Comparison of ENCODE assay signal across 28 mouse cellular contexts in the genomic region with DNA sequence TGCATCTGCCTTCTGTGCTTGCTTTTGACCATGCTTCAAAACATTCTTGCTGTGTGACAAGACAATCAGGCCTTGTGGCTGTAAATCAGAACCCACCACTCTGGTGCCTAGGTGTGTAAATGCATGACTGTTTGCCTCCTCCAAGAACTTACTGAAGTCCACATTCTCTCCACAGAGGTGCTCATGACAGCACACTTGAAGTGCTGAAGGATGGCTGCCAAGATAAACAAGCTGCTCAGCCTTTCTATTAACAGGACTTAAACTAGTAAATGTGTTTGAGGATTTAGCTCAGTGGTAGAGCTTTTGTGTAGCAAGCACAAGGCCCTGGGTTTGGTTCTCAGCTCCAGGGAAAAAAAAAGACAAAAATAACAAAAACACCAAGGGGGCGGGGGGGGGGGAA. TPM values are rescaled to one million over a fixed set of nuclear protein-coding genes. Genes with fewer than 3 reads are reported as not detected.
DNase-seq lines count a peak whose midpoint lies in the region; ATAC-seq and TF ChIP-seq lines count a peak whose summit lies in the region.
"Had no signal": no experiment of that assay in that cellular context is flagged by ENCODE, and none has a peak within 500 bp of the region (broad histone marks: within the 10 kb centered on the region; RNA-seq: fewer than 3 reads in every experiment).

No protein-coding gene starts in this region.

- H3K36me3 ChIP-seq in kidney, postnatal 0 days (ENCODE audit: insufficient read depth, low read length), result no peaks in the 10 kb centered on the region
- no peaks in the 10 kb centered on the region for H3K36me3 ChIP-seq in kidney, embryonic 15.5 days
- no peaks in the 10 kb centered on the region for H3K36me3 ChIP-seq in lung, postnatal 0 days (ENCODE audit: insufficient read depth, low read length)
- H3K36me3 ChIP-seq: embryonic facial prominence, embryonic 12.5 days; hindbrain, embryonic 15.5 days; limb, embryonic 10.5 days; midbrain, embryonic 15.5 days had no signal

- H3K4me2 ChIP-seq in kidney, postnatal 0 days (ENCODE audit: low read length), result no peak overlapping the region
- H3K4me2 ChIP-seq in kidney, embryonic 15.5 days, result no peak overlapping the region
- no peak overlapping the region for H3K4me2 ChIP-seq in lung, postnatal 0 days (replicated peaks; ENCODE audit: low read depth, low read length)
- H3K4me2 ChIP-seq: embryonic facial prominence, embryonic 12.5 days; hindbrain, embryonic 15.5 days; midbrain, embryonic 15.5 days had no signal

- no peak for ATAC-seq in kidney, postnatal 0 days (replicated peaks; ENCODE audit: low FRiP score, low read depth)
- no peak for ATAC-seq in kidney, embryonic 15.5 days (replicated peaks; ENCODE audit: low FRiP score)
- ATAC-seq in lung, postnatal 0 days, result peak; percentile 82
- no peak for ATAC-seq in erythroid progenitor cell, adult 5-6 weeks (replicated peaks; ENCODE audit: low FRiP score, poor library complexity, severe bottlenecking)
- ATAC-seq: forebrain, postnatal 0 days; midbrain, embryonic 15.5 days had no signal

- TF ChIP-seq EP300 in lung, postnatal 0 days (IDR thresholded peaks at IDR 0.05), result no peak

- intact Hi-C loops in heart, postnatal 14 days (cut with DNase I), result no loop called here

- TF ChIP-seq CTCF in kidney, postnatal 0 days (IDR thresholded peaks at IDR 0.05; ENCODE audit: low read depth), result no peak
- no peak for TF ChIP-seq CTCF in lung, postnatal 0 days (IDR thresholded peaks at IDR 0.05)

- H3K9ac ChIP-seq in kidney, postnatal 0 days (ENCODE audit: low read depth, low read length), result no peak overlapping the region
- H3K9ac ChIP-seq in kidney, embryonic 15.5 days, result no peak overlapping the region
- H3K9ac ChIP-seq in lung, postnatal 0 days (replicated peaks; ENCODE audit: low read depth), result no peak overlapping the region
- H3K9ac ChIP-seq: embryonic facial prominence, embryonic 12.5 days; forebrain, postnatal 0 days; hindbrain, embryonic 15.5 days; liver, embryonic 14.5 days; midbrain, embryonic 15.5 days had no signal

- H3K9me3 ChIP-seq in kidney, postnatal 0 days (replicated peaks; ENCODE audit: low read length), result no peaks in the 10 kb centered on the region
- H3K9me3 ChIP-seq in kidney, embryonic 15.5 days (replicated peaks), result no peaks in the 10 kb centered on the region
- H3K9me3 ChIP-seq in lung, postnatal 0 days (ENCODE audit: low read length), result no peaks in the 10 kb centered on the region
- H3K9me3 ChIP-seq: embryonic facial prominence, embryonic 12.5 days; hindbrain, embryonic 15.5 days; limb, embryonic 10.5 days; midbrain, embryonic 15.5 days had no signal

- no peak overlapping the region for H3K4me3 ChIP-seq in kidney, postnatal 0 days (replicated peaks; ENCODE audit: low read depth, low read length)
- no peak overlapping the region for H3K4me3 ChIP-seq in kidney, embryonic 15.5 days (replicated peaks)
- no peak overlapping the region for H3K4me3 ChIP-seq in lung, postnatal 0 days (ENCODE audit: low read depth, low read length)
- H3K4me3 ChIP-seq: embryonic facial prominence, embryonic 12.5 days; hindbrain, embryonic 15.5 days; limb, embryonic 10.5 days; midbrain, embryonic 15.5 days; myocyte had no signal

- DNase-seq in kidney, postnatal 0 days (ENCODE audit: low spot score), result peak; percentile 13
- DNase-seq in 3T3-L1 (ENCODE audit: low read depth, low spot score) (peak; percentile 57), adipocyte (ENCODE audit: low spot score) (peak; percentile 43)
- peak; percentile 79 for DNase-seq in lung, postnatal 0 days (ENCODE audit: low spot score)
- no peak for DNase-seq in thymus, postnatal 4 days
- no peak for DNase-seq in heart, postnatal 14 days
- DNase-seq: adrenal gland, postnatal 10 days; cerebellum, adult 9-10 months; forebrain, postnatal 0 days; heart, postnatal 4 days; kidney, adult 11 months; spleen, adult 18-20 months; thymus, postnatal 36 days had no signal

- no peak overlapping the region for H3K27ac ChIP-seq in kidney, postnatal 0 days
- no peak overlapping the region for H3K27ac ChIP-seq in kidney, embryonic 15.5 days
- H3K27ac ChIP-seq in lung, postnatal 0 days (ENCODE audit: low read length), result no peak overlapping the region
- H3K27ac ChIP-seq: embryonic facial prominence, embryonic 12.5 days; hindbrain, embryonic 15.5 days; limb, embryonic 10.5 days; liver, embryonic 14.5 days; midbrain, embryonic 15.5 days had no signal

- 0 out of 2 replicates have a peak, but pooled peaks cover 3% of the 10 kb centered on the region for H3K27me3 ChIP-seq in kidney, postnatal 0 days (ENCODE audit: insufficient read depth, low read length)
- H3K27me3 ChIP-seq in kidney, embryonic 15.5 days, result peaks cover 11% of the 10 kb centered on the region
- H3K27me3 ChIP-seq in lung, postnatal 0 days (replicated peaks; ENCODE audit: insufficient read depth, low read length), result no peaks in the 10 kb centered on the region
- H3K27me3 ChIP-seq: embryonic facial prominence, embryonic 12.5 days; hindbrain, embryonic 15.5 days; midbrain, embryonic 15.5 days had no signal

- WGBS in kidney, postnatal 0 days, result 100% methylated on average over 1 of the region's 1 CpGs
- 63% methylated on average over 1 of the region's 1 CpGs for WGBS in kidney, embryonic 15.5 days
- WGBS in lung, postnatal 0 days, result 79% methylated on average over 1 of the region's 1 CpGs

- no peaks in the 10 kb centered on the region for H3K4me1 ChIP-seq in kidney, postnatal 0 days (replicated peaks; ENCODE audit: insufficient read depth, low read length)
- H3K4me1 ChIP-seq in kidney, embryonic 15.5 days, result 0 out of 2 replicates have a peak, but pooled peaks cover 3% of the 10 kb centered on the region
- no peaks in the 10 kb centered on the region for H3K4me1 ChIP-seq in lung, postnatal 0 days (ENCODE audit: insufficient read depth, low read depth, low read length)
- H3K4me1 ChIP-seq: embryonic facial prominence, embryonic 12.5 days; hindbrain, embryonic 15.5 days; midbrain, embryonic 15.5 days had no signal

RNA-seq across cellular contexts. Expression of gene Ifne, which starts 46.6 kb away (rescaled TPM):
- polyA plus RNA-seq in kidney, postnatal 0 days (2015; fragmentation: Nextera tagmentation; extraction: Ambion mirVana), result not detected in 2 replicates
- polyA plus RNA-seq in kidney, embryonic 15.5 days (2015; fragmentation: Nextera tagmentation; extraction: Ambion mirVana), result not detected in 2 replicates
- polyA plus RNA-seq in lung, postnatal 0 days (2015; fragmentation: Nextera tagmentation; extraction: Ambion mirVana), result not detected in 2 replicates
- total RNA-seq in heart, postnatal 14 days (2021), result not detected
- not detected in 2 replicates for total RNA-seq in erythroid progenitor cell, adult 5-6 weeks (2015; ENCODE audit: low replicate concordance)
- not detected in 2 replicates for total RNA-seq in erythroid progenitor cell, adult 5-6 weeks (2017; ENCODE audit: low replicate concordance)
- total RNA-seq: adrenal gland, postnatal 10 days; common myeloid progenitor, adult 5-6 weeks; forebrain, postnatal 0 days; gastrocnemius, adult 18-20 months; heart, postnatal 4 days; left cerebral cortex, adult 8-10 months; megakaryocyte-erythroid progenitor cell, adult 5-6 weeks had no signal
- polyA plus RNA-seq: embryonic facial prominence, embryonic 12.5 days; forebrain, postnatal 0 days; gonadal fat pad, adult 2 months; heart, embryonic 14.5 days; hindbrain, embryonic 15.5 days; limb, embryonic 10.5 days; liver, embryonic 14.5 days; midbrain, embryonic 15.5 days; myocyte; neural tube, embryonic 14.5 days had no signal

Comparison
In these comparisons a context has a peak if more than half of its experiments do, and no peak if none do; other contexts are left out.
1. DNase-seq: peak in kidney, postnatal 0 days (single experiment), 3T3-L1 (single experiment), adipocyte (single experiment) and lung, postnatal 0 days (single experiment); none in thymus, postnatal 4 days (single experiment) and heart, postnatal 14 days (0 of 2).